Mouse (Mus musculus): Measurements from ENCODE around the gene AI661453. TPM values are rescaled to one million over a fixed set of nuclear protein-coding genes. Genes with fewer than 3 reads are reported as not detected.

AI661453 gene
- total RNA-seq, 2 experiments from 2014 or later = 0.66 to 0.77 TPM

Other genes starting within 250 kb of the AI661453 start
- 10 to 100 TPM; 37.1 to 56.2 TPM for gene Mrps10, start 67.7 kb upstream of the AI661453 start, total RNA-seq (2021)
- 1 to 10 TPM; 1.2 to 2.9 TPM for gene Guca1b, start 51.2 kb upstream of the AI661453 start, total RNA-seq (2021)
- gene Guca1a, start 36.0 kb upstream of the AI661453 start, total RNA-seq (2021) = 1 to 10 TPM; 1.9 to 3.1 TPM
- gene 1700001C19Rik, start 761 bp downstream of the AI661453 start, total RNA-seq (2021) = not detected
- 10 to 100 TPM; 16.4 to 19.9 TPM for gene Taf8, start 65.7 kb downstream of the AI661453 start, total RNA-seq (2021)
- gene Ccnd3, start 68.4 kb downstream of the AI661453 start, total RNA-seq (2021) = 100 to 1,000 TPM; 328 to 506 TPM
- 10 to 100 TPM; 23.0 to 24.2 TPM for gene Bysl, start 174.9 kb downstream of the AI661453 start, total RNA-seq (2021)
- gene Med20, start 175.0 kb downstream of the AI661453 start, total RNA-seq (2021) = 10 to 100 TPM; 50.1 to 50.3 TPM
- gene Gm20517, start 175.0 kb downstream of the AI661453 start, total RNA-seq (2021) = 1 to 10 TPM; 1.6 to 3.4 TPM
- 1 to 10 TPM; 3.0 to 4.1 TPM for gene Usp49, start 194.1 kb downstream of the AI661453 start, total RNA-seq (2021)

Data from adrenal gland, adult 18-20 months (tissue).